Mouse (Mus musculus) forebrain, embryonic 11.5 days (tissue): ENCODE data around the gene Sult4a1. TPM values are rescaled to one million over a fixed set of nuclear protein-coding genes. Genes with fewer than 3 reads are reported as not detected.
A peak's percentile ranks its signal among the peaks of the same experiment; 100 is the strongest.
"Not testable (repeated sequence)": the region's sequence is repeated elsewhere in the genome, so short reads cannot be mapped to it uniquely, and the experiment has no call there.

Experiments
- ATAC-seq: fragments of 200-750 bp; cut with Nextera tagmentation; replicated peaks from 2 replicates; pipeline ENCODE4 v1.8.0; 2017; ENCODE audit warnings: moderate TSS enrichment; ENCODE audit not compliant: low FRiP score
- DNase-seq: peaks from one replicate; pipeline ENCODE4 v3.0.0-alpha.2; 2017; ENCODE audit warnings: low spot score
- H3K27ac ChIP-seq: fragments of 300-500 bp; sonication (generic); 2 replicates; pipeline ENCODE4 v1.5.1; 2014; ENCODE audit warnings: low read depth, low read length
- H3K27me3 ChIP-seq: fragments of 300-500 bp; sonication (generic); 2 replicates; pipeline ENCODE4 v1.6.1; 2014; ENCODE audit warnings: mild to moderate bottlenecking, low read length, mixed read lengths; ENCODE audit not compliant: control insufficient read depth, insufficient read depth
- H3K36me3 ChIP-seq: fragments of 300-500 bp; sonication (generic); 2 replicates; pipeline ENCODE4 v1.6.1; 2014; ENCODE audit warnings: mild to moderate bottlenecking, low read length, moderate library complexity, mixed read lengths; ENCODE audit not compliant: control insufficient read depth, insufficient read depth
- H3K4me1 ChIP-seq: fragments of 300-500 bp; sonication (generic); replicated peaks from 2 replicates; pipeline ENCODE4 v1.6.1; 2014; ENCODE audit warnings: low read length, mixed read lengths; ENCODE audit not compliant: control insufficient read depth, insufficient read depth
- H3K4me2 ChIP-seq: fragments of 300-500 bp; sonication (generic); 2 replicates; pipeline ENCODE4 v1.6.1; 2014; ENCODE audit warnings: low read depth, mild to moderate bottlenecking, low read length, moderate library complexity, mixed read lengths; ENCODE audit not compliant: severe bottlenecking
- H3K4me3 ChIP-seq: fragments of 300-500 bp; sonication (generic); 2 replicates; pipeline ENCODE4 v1.5.1; 2014; ENCODE audit warnings: low read depth, low read length
- H3K9ac ChIP-seq: fragments of 300-500 bp; sonication (generic); 2 replicates; pipeline ENCODE4 v1.6.1; 2014; ENCODE audit warnings: low read length
- H3K9me3 ChIP-seq: fragments of 300-500 bp; sonication (generic); 2 replicates; pipeline ENCODE4 v1.6.1; 2016; ENCODE audit warnings: low read length, mixed read lengths; ENCODE audit not compliant: control insufficient read depth
- WGBS: fragments of 180-500 bp; shearing (Covaris S2); extraction: QIAGEN DNeasy Blood & Tissue Kit; methylation state at CpG from one replicate; pipeline ENCODE4 v1.1.7; 2014; 5-methylcytosine and 5-hydroxymethylcytosine counted together
- polyA plus RNA-seq: library from polyadenylated mRNA; unstranded; fragments of >200 nt; fragmentation: Nextera tagmentation; extraction: Ambion mirVana; gene quantifications from 2 replicates; pipeline ENCODE4 v1.2.1, GENCODE M21; 2014

Sult4a1 gene
- polyA plus RNA-seq, 1 experiment from 2014 or later: 9.7 TPM

DNA sequence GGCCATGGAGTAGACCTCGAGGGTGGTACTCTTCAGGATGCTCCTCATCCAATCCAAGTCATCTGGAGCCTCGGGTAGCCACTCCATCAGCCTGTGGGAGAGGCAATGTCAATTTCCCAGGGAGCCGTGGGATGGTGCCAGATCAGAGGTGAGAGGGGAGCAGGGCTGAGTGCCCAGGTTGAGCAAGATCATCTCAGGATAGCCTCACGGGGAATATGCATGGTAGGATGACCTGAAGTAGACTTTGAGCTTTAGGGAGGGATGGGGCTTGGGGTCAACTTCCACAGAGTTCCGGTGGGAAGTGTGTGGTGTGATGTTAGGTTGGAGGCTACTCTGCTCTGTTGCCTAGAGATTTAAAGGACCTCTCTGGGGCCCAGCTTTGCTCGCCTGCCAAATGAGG, 8.3 kb upstream of the Sult4a1 start:
- Histone ChIP-seq H3K4me2 (no peak overlapping the region), H3K27ac (no peak overlapping the region), H3K9ac (no peak overlapping the region), H3K36me3 (no peaks in the 10 kb centered on the region), H3K27me3 (no peaks in the 10 kb centered on the region; the same call in 1 of the 2 replicates), H3K4me1 (no peaks in the 10 kb centered on the region), H3K4me3 (no peak overlapping the region), H3K9me3 (no peaks in the 10 kb centered on the region)
- ATAC-seq (no peak), DNase-seq (no peak)
- WGBS: 82% methylated on average over 6 of the region's 6 CpGs

DNA sequence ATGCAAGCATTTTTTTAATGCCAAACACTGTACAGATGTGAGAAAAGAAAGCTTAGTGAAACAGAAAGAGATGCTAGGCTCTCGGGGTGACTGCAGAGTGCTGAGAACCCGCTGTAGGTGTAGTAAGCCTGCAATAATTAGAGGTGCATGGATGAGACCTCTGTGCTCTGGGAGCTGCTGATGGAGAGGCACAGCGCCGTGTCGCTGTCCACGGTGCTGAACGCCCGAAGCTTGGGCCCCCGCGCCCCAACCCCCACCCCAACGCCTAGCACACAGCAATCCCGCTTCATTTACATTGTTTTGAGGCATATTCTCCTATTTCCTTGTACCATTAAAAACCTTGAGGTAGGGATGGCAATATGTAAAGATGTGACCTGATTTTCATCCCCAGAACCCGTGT, 3.3 kb upstream of the Sult4a1 start:
- ATAC-seq: no peak
- H3K4me2 ChIP-seq: no peak overlapping the region
- no peak overlapping the region for H3K4me3 ChIP-seq
- no peak overlapping the region for H3K9ac ChIP-seq
- no peaks in the 10 kb centered on the region; the same call in 1 of the 2 replicates for H3K4me1 ChIP-seq
- H3K27ac ChIP-seq: no peak overlapping the region
- peaks cover 16% of the 10 kb centered on the region for H3K27me3 ChIP-seq
- H3K9me3 ChIP-seq: no peaks in the 10 kb centered on the region
- H3K36me3 ChIP-seq: no peaks in the 10 kb centered on the region
- WGBS: 6% methylated on average over 13 of the region's 13 CpGs
- peak; percentile 73 for DNase-seq

DNA sequence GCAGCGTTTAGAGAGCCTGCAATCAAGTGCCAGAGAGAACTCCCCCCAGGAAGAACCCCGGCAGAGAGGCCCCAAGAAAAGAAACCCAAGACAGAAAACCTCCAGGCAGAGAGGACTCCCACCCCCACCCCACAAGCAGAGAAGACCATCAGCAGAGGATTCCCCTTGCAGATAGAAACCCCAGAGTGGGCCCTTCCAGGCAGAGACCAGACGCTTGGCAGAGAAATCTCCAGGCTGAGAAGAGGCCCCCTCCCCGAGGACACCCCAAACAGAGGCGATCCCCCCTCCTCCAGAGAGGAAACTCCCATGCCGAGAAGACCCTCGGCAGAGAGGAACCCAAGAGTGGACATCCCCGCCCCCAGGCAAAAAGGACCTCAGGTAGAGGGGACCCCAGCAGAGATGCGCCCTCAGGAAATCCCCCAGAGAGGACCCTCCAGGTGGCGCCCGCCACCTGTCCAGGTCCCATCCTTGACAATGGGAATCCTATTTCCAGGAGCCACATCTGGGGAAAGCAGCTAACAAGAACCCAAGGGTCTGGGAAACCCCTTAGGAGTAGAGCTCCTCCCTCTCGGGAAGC, 458 bp upstream of the Sult4a1 start:
- Histone ChIP-seq H3K9ac (peak overlapping the region; percentile 55; the same call in 1 of the 2 replicates), H3K4me3 (peak overlapping the region; percentile 52), H3K27me3 (peaks cover 16% of the 10 kb centered on the region), H3K36me3 (no peaks in the 10 kb centered on the region), H3K9me3 (no peaks in the 10 kb centered on the region), H3K4me2 (peak overlapping the region; percentile 87), H3K4me1 (no peaks in the 10 kb centered on the region; the same call in 1 of the 2 replicates), H3K27ac (no peak overlapping the region)
- DNase-seq (no peak), ATAC-seq (0 out of 2 replicates have a peak, but pooled peaks have one; percentile 12)
- whole genome bisulfite sequencing: 8% methylated on average over 12 of the region's 12 CpGs

GRCm38 (mm10) chr15:84104626-84105025, 928 bp downstream of the Sult4a1 start:
- Histone ChIP-seq H3K9me3 (no peaks in the 10 kb centered on the region), H3K4me1 (no peaks in the 10 kb centered on the region; the same call in 1 of the 2 replicates), H3K9ac (0 out of 2 replicates have a peak overlapping the region, but pooled peaks have one; percentile 55), H3K27ac (no peak overlapping the region), H3K36me3 (no peaks in the 10 kb centered on the region), H3K4me3 (peak overlapping the region; percentile 52), H3K4me2 (peak overlapping the region; percentile 87; the same call in 1 of the 2 replicates), H3K27me3 (peaks cover 16% of the 10 kb centered on the region)
- no peak for ATAC-seq
- no peak for DNase-seq
- 74% methylated on average over 7 of the region's 7 CpGs for WGBS

- H3K36me3 ChIP-seq, H3K9me3 ChIP-seq, H3K4me1 ChIP-seq, ATAC-seq, H3K27me3 ChIP-seq, H3K4me3 ChIP-seq, H3K27ac ChIP-seq, H3K9ac ChIP-seq, H3K4me2 ChIP-seq, DNase-seq: not testable (repeated sequence)
- 90% methylated on average over 15 of the region's 15 CpGs for WGBS
Measured at GRCm38 (mm10) chr15:84097536-84097935, 8.0 kb downstream of the Sult4a1 start.

DNA sequence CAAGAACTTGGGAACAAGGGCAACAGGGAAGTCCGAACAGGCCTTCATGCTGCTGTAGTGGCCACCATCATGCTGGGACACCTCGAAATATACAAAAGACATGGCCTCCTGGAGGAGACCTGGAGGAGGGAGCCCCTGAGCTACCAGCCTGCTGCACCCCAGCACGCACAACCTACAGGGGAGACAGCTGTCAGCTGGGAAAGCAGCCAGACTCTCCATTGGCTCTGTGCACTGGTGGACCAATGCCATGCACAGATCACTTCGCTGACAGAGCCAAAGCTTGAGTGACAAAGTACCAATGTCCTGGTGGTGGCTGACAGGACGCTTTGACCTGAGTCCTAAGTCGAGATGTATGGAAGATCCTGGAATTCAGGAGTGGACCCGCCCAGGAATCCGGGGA, 9.5 kb downstream of the Sult4a1 start:
- ATAC-seq (no peak), DNase-seq (no peak)
- H3K4me3 ChIP-seq: no peak overlapping the region
- no peaks in the 10 kb centered on the region for H3K27me3 ChIP-seq
- WGBS: 93% methylated on average over 8 of the region's 8 CpGs
- no peaks in the 10 kb centered on the region for H3K9me3 ChIP-seq
- no peaks in the 10 kb centered on the region for H3K36me3 ChIP-seq
- H3K9ac ChIP-seq: no peak overlapping the region
- H3K4me2 ChIP-seq: no peak overlapping the region
- no peaks in the 10 kb centered on the region for H3K4me1 ChIP-seq
- H3K27ac ChIP-seq: no peak overlapping the region

DNA sequence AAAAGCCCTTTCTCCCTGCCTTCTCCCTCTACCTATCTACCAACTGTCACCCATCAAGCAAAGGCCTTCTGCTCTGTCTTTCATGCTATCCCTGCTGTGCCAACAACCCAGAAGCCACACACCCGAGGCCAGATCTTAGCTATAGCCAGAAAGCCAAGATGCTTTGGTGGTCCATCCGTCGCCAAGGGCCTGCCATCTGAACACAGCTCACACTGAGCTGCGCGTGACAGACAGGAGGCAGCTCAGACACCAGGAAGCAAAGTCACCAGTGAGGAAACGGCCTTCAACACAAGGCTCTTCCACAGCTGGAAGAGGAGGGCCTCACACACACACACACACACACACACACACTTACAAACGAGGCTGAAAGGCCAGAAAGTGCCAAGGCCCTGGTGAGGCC, 10.6 kb downstream of the Sult4a1 start:
- ATAC-seq: no peak
- no peak overlapping the region for H3K27ac ChIP-seq
- WGBS: 76% methylated on average over 7 of the region's 7 CpGs

DNA sequence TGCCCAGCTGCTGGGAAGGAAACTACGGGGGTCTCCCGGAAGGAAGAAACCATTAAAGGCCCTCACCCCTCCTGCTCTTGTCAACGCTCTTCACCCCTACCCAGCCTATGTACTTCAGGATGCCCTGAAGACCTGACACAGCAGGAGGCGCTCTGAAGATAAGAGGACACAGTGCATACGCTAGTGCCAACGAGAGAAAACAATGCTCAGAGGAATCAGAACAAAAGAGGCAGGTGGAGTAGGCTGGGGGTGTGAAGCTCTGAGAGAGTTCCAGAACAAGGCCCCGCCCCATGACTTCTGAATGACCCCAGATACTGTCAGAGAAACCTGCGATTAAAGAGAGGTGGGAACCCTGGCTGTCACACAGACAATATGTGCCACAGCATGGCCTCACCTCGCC, 18.8 kb downstream of the Sult4a1 start:
- Histone ChIP-seq H3K9ac (no peak overlapping the region), H3K4me1 (no peaks in the 10 kb centered on the region), H3K27me3 (no peaks in the 10 kb centered on the region), H3K9me3 (no peaks in the 10 kb centered on the region), H3K27ac (no peak overlapping the region), H3K4me3 (no peak overlapping the region), H3K4me2 (no peak overlapping the region), H3K36me3 (no peaks in the 10 kb centered on the region)
- ATAC-seq: no peak
- DNase-seq: no peak
- WGBS: 51% methylated on average over 9 of the region's 9 CpGs

More for the DNA sequence above, 10.6 kb downstream of the Sult4a1 start:
- DNase-seq: no peak
- Histone ChIP-seq H3K27me3 (no peaks in the 10 kb centered on the region), H3K36me3 (no peaks in the 10 kb centered on the region), H3K9me3 (no peaks in the 10 kb centered on the region), H3K4me2 (no peak overlapping the region), H3K4me3 (no peak overlapping the region), H3K9ac (no peak overlapping the region), H3K4me1 (no peaks in the 10 kb centered on the region)

DNA sequence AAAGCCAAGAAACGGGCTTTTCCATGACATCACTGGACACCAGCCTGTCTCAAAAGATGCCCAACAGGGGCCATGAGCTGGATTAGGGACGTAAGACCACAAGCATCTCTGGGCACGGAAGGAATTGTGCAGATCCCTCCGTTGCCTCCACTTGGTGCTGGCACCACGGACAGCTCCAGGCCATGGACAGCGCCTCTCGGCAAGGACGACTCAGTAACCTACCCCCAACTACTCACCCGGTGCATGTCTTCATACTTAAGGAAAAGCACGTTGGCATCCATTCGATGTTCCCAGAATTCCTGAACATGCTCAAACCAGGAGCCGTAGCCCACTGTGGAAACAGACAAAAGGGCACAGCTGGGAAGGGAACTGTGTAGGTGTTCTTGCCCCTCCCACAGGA, 19.2 kb downstream of the Sult4a1 start:
- DNase-seq (no peak), ATAC-seq (no peak)
- no peak overlapping the region for H3K9ac ChIP-seq
- H3K9me3 ChIP-seq: no peaks in the 10 kb centered on the region
- H3K4me1 ChIP-seq: no peaks in the 10 kb centered on the region
- H3K27ac ChIP-seq: no peak overlapping the region
- no peak overlapping the region for H3K4me3 ChIP-seq
- no peak overlapping the region for H3K4me2 ChIP-seq
- WGBS: 44% methylated on average over 12 of the region's 12 CpGs
- H3K27me3 ChIP-seq: no peaks in the 10 kb centered on the region
- no peaks in the 10 kb centered on the region for H3K36me3 ChIP-seq
